Mouse (Mus musculus): Measurements from ENCODE around the gene Olfr231.

Olfr231 gene

DNA sequence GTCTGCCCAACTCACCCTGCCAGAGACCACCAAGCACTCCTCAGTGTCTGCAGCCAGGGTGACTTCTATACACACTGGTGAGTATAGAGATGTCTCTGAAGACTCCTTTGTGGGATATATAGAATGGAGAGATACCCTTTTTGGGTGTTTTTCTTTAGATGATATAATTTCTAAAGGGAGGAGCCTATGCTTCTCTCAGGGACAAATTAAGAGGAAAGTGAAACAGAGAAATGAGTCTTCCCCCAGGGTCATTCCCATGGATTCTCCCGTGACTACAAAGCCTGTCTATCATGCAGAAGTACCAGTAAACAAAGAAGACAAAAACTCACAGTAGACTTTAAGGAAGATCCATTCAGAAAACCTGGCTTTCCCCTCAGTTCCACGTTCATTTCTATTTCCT, at the start of gene Olfr231:
Olfr231 (minus strand) TSS at position 101 of the 400 bp plus-strand sequence.
- DNase-seq = no peak

DNA sequence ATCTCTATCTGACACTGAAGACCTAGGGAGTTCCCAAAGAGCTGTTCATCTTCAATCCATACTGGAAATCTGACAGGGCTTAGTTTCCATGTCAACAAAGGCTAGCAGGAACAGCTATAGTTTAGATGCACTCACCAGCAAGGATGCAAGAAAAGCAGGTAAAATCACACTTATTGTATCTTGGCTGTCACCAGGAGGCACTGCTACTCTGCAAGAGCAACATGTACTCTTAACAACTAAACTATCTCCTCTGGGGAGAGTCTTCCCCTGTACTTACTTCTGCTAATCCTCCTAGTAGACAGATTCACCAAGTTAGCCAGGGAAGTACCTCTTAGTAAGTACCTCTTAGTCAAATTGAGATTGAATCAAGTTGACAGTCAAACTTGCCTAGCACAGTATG, 48.1 kb upstream of the Olfr231 start:
- DNase-seq = no peak

DNA sequence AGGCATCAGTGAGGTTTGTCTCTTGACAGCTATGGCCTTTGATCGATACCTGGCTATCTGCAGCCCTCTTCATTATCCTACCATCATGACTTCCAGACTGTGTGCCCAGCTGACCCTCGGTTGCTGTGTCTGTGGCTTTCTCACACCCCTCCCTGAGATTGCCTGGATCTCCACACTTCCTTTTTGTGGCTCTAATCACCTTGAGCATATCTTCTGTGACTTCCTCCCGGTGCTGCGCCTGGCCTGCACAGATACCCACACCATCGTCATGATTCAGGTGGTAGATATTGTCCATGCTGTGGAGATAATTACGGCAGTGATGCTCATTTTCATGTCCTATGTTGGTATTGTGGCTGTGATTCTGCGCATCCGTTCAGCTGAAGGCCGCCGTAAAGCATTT, 38.1 kb upstream of the Olfr231 start:
- no peak for DNase-seq

DNA sequence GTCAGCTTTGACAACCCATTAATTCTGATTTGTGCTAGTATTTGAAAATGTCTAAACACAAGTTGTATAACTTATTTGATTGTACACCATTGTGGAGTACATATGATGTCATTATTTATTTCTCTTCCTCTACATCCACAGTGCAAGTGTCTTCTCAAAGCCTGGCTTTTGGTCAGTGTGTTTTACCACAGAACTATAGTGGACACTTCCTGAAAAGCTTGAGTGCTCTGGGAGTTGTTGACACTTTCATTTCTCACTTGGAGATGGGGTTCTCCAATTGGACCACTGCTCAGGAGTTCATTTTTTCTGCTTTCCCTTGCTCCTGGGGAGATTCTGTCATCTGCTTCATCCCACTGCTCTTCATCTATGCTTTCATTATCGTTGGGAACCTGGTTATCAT, 37.5 kb upstream of the Olfr231 start:
- no peak for DNase-seq

DNA sequence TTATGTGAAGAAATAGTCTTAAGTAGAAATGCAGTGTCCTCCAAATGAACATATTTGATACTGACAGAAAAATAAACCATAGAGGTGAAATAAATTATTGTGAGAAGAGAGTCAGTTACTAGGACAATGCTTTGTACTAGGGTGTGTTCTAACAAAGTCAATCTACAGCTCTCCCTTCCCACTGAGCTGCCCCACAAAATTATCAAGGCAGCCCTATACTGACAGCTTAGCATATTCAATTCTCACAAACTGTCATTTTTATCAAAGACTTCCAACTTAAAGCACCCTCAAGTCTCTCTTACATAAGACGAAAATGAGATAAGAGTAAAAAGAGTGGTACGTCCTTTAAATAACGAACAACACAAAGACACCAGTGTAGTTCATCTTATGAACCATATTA, 36.7 kb upstream of the Olfr231 start:
- no peak for DNase-seq

DNA sequence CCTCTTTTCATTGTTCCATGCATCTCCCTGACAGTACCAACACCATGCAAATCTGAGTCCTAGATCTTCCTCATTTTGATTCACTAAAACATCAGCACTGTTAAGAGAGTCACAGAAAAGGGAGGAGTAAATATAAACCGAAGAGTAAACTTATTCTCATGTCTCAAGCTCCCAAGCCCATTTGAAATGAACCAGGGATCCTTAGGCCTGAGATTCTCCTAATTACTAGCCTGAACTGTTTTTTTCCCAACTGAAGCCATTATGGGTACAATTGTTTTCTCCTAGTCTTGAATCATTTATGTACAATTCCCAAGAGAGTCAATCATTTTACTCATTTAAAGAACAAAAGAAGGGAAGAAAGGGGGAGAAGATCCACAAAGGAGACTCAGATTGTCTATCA, 34.4 kb upstream of the Olfr231 start, which contains the start of gene Olfr420:
Olfr420 (plus strand) TSS at position 301 of the 400 bp plus-strand sequence.
- DNase-seq = no peak

DNA sequence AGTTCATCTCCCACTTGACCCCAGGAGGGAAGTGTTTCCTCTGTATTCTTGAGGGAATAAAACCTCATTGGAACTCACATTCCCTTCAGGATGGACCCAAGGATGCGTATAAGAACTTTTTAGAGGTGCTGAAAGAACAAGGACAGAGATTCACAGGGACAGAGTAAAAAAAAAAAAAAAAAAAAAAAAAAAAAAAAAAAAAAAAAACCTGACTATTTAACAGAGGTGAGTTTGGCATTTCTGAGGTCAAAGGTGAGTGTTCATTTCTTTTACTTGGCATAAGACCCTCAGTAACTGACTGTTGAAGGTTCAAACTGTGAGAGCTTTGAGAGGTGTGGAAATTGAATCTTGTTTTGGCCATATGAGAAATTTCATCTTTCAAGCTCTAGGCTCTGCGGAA, 28.3 kb upstream of the Olfr231 start:
- no peak for DNase-seq

DNA sequence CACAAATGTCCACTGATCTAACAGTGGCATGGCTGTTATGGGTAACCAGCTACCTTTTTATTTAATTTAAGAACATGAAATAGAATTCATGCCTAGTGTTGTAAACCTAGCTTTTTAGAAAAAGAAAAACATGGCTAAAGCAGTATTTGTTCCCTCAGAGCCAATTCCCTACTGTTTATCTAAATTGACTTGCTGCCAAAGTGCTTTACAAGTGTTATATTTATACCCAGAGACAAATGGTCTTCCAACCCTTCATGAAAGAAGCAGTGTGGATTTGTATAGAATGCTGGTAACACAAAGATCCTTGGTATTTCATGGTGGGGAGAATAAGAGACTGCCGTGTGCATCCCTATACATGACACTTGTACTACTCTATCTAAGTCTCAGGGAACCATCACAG, 25.7 kb upstream of the Olfr231 start:
- DNase-seq = no peak

DNA sequence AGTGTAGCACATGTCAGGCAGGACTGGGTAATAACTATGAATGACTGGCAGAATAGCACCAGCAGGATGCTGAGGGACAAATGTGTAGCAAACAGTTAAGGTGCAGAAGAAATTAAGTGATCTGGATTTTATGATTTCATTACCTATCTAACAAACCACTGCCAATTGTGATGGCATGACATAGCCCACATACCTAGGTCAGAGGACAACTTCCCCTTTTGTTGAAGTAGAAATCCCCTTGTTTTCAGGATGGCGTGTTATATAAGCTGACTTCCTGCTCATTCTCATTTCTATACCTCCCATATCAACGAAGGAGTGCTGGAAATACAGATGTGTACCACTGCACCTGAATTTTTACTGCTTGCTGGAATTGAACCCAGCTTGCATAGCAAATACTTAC, 20.4 kb upstream of the Olfr231 start:
- DNase-seq = no peak

DNA sequence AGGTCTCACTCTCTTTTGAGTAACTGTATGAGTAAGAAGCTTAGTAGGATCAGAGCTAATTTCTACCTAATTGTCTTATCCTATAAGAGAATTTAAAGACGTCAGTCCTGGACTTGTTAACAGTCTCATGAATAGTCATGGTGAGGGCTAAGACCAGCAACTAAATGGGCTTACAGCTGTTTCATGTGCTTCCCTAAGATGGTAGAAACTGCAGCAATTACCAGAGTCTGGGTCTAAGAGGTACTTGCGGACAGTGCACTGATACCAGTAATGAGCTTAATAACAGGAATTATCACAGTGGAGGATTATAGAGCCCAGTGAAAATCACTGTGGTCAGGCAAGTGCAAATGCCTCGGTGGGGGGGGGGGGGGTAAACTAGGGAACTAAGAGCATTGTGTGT, 11.0 kb upstream of the Olfr231 start:
- no peak for DNase-seq

DNA sequence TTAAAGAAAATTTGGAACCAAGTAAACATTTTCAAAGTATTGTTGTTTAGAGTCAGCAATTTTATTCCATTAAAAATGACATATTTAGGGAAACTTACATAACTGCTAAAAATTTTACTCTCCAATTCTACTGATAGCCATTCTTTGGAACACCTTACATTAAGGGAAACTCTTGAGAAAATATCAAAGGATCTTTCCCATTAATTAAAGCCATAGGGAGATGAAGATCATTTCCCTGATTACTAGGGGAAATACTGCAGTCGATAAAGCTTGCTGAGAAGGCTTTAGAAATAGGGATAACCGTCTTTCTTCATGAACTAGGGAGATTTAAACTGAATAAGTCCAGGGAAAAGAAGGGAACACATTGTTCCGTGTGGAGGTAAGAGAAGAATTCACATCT, 10.3 kb upstream of the Olfr231 start, which contains the start of gene Olfr424:
Olfr424 (plus strand) TSS at position 301 of the 400 bp plus-strand sequence.
- DNase-seq = no peak

DNA sequence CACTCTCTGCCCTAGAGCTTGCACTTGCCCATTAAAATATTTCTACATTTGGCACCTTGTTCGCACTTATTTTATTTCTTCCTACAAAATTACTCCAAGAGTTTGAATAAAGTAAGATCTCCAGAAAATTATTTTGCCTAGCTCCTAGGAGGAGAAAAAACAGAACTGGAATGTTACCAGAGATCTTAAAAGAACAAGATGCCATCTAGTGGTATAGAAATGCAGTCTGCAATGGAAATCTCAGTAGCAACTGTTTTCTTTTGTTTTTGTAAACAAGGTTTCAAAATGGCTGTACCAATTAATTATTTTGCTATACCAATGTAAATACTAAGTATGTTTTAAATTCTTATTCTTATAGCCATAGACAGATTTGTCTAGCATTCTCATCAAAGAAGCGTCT, 17.2 kb downstream of the Olfr231 start:
- DNase-seq = no peak

DNA sequence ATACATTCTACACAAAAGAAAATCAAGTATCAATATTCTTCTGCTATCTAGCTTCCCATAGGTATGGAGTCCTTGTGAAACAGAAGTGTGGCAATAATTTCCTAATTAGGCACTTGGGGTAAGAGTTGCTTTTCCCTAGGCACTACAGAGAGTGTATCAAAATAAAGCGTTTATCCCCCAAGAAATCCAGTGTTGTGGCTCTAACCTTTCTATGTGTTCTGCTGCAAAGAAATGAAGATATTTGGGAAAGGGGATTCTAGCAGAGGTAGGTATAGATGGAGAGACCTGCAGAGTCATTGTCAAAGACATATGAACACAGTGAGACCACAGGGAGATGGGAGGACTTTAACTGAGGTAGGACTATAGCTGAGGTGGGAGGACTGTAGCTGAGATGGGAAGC, 24.4 kb downstream of the Olfr231 start, which contains the start of gene Olfr427:
Olfr427 (plus strand) TSS at position 301 of the 400 bp plus-strand sequence.
- no peak for DNase-seq

DNA sequence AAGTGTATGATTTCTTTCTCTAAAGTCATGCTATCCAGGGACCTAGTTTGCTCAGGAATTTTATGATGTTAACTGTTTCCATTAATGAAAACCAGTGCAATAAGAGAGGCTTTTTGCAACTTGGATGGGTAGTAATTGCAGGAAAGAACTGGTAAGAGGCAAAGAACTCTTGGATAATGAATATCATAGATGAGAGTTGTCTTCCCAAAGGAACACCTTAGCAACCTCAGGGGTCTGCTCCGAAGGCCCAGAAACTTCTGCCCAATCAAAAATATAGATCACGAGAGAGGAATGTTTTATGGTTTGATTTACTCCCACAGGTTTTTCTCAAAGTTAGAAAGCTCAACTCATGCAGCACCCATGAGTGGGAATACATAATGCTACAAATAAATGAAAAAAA, 36.9 kb downstream of the Olfr231 start, which contains the start of gene Olfr429:
Olfr429 (plus strand) TSS at position 301 of the 400 bp plus-strand sequence.
- DNase-seq = no peak

DNA sequence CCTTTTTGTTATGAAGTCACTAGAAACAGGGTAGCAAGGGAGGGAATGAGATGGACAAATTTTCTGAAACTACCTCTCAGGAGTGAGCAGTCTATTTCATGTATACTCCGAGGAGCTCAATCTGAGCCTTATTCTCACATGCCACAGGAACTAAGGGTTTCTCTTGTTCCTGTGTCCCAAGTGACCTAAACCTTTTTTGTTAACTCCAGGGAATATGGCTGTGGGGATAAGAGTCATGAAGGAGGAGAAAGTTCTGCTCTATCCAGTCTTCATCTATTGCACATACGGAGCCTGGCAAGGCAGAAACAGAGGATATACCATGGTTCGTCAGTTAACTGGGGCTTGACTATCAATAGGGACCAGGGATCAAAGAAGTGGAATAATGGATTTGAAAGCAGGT, 54.7 kb downstream of the Olfr231 start, which contains the start of gene Olfr430:
Olfr430 (plus strand) TSS at position 301 of the 400 bp plus-strand sequence.
- DNase-seq = no peak

Data from kidney, adult 8-10 months (tissue).